Mouse (Mus musculus) gonadal fat pad, adult 2 months (tissue): ENCODE measurements around the gene Ntan1. TPM values are rescaled to one million over a fixed set of nuclear protein-coding genes. Genes with fewer than 3 reads are reported as not detected.
"Not testable (repeated sequence)": the region's sequence is repeated elsewhere in the genome, so short reads cannot be mapped to it uniquely, and the experiment has no call there.

Experiments
- DNase-seq: peaks from one replicate; pipeline ENCODE4 v3.0.0-alpha.2; 2012; ENCODE audit warnings: low read depth
- polyA plus RNA-seq: library from polyadenylated mRNA; depleted of rRNA; stranded (reverse); fragments of >200 nt; gene quantifications from 2 replicates; pipeline ENCODE4 v1.2.3, GENCODE M21; 2012; rRNA removed

Gene Ntan1
- polyA plus RNA-seq, 1 experiment: 49.5 TPM

GRCm38 (mm10) chr16:13831606-13832005, 13.0 kb downstream of the Ntan1 start:
- DNase-seq: no peak

GRCm38 (mm10) chr16:13834382-13834781, 15.7 kb downstream of the Ntan1 start:
- DNase-seq: no peak

- no peak for DNase-seq
These were observed 21.4 kb downstream of the Ntan1 start for GRCm38 (mm10) chr16:13840056-13840455.

- no peak for DNase-seq
These were observed 22.3 kb downstream of the Ntan1 start for GRCm38 (mm10) chr16:13840956-13841355.

- DNase-seq: no peak
These were observed 26.4 kb downstream of the Ntan1 start for GRCm38 (mm10) chr16:13845031-13845430.

- no peak for DNase-seq
These were observed 28.0 kb downstream of the Ntan1 start for GRCm38 (mm10) chr16:13846675-13847074.

- no peak for DNase-seq
These were observed 29.7 kb downstream of the Ntan1 start for GRCm38 (mm10) chr16:13848310-13848709.

GRCm38 (mm10) chr16:13851446-13851845, 32.8 kb downstream of the Ntan1 start:
- no peak for DNase-seq

- no peak for DNase-seq
These were observed 35.2 kb downstream of the Ntan1 start for GRCm38 (mm10) chr16:13853886-13854285.

- no peak for DNase-seq
These were observed 47.4 kb downstream of the Ntan1 start for GRCm38 (mm10) chr16:13866076-13866475.

GRCm38 (mm10) chr16:13866616-13867015, 48.0 kb downstream of the Ntan1 start:
- no peak for DNase-seq

GRCm38 (mm10) chr16:13867406-13867805, 48.8 kb downstream of the Ntan1 start:
- not testable (repeated sequence) for DNase-seq

GRCm38 (mm10) chr16:13867910-13868514, 49.4 kb downstream of the Ntan1 start:
- DNase-seq: no peak

- peak; percentile 41 for DNase-seq
These were observed 56.8 kb downstream of the Ntan1 start for GRCm38 (mm10) chr16:13875483-13875882.

- DNase-seq: no peak
These were observed 64.6 kb downstream of the Ntan1 start for GRCm38 (mm10) chr16:13883094-13883774.

Other genes with a start within 250 kb of the Ntan1 start
- 20.0 and 20.8 TPM in 2 replicates for gene Parn, start 150.7 kb upstream of the Ntan1 start, polyA plus RNA-seq
- 34.8 and 35.8 TPM in 2 replicates for gene Bfar, start 147.0 kb upstream of the Ntan1 start, polyA plus RNA-seq
- gene 3110001I22Rik, start 146.9 kb upstream of the Ntan1 start, polyA plus RNA-seq: 1.2 and 1.5 TPM in 2 replicates
- 0.23 and 0.56 TPM in 2 replicates for gene Pla2g10, start 87.9 kb upstream of the Ntan1 start, polyA plus RNA-seq
- gene Rrn3, start 38.1 kb upstream of the Ntan1 start, polyA plus RNA-seq: 12.1 and 12.4 TPM in 2 replicates
- gene Pdxdc1, start 84.3 kb downstream of the Ntan1 start, polyA plus RNA-seq: 250 and 265 TPM in 2 replicates
- 9.4 and 9.5 TPM in 2 replicates for gene Mpv17l, start 84.3 kb downstream of the Ntan1 start, polyA plus RNA-seq
- not detected in 2 replicates for gene 2900011O08Rik, start 167.8 kb downstream of the Ntan1 start, polyA plus RNA-seq
- 0.59 and 1.5 TPM in 2 replicates for gene Ifitm7, start 168.0 kb downstream of the Ntan1 start, polyA plus RNA-seq